Mouse (Mus musculus): ENCODE data around the gene Aqp1. TPM values are rescaled to one million over a fixed set of nuclear protein-coding genes. Genes with fewer than 3 reads are reported as not detected.

Gene Aqp1
- polyA plus RNA-seq, 1 experiment from 2014 or later: 711 TPM

- 15% methylated on average over 6 of the region's 6 CpGs for WGBS
- TF ChIP-seq EP300 (IDR thresholded peaks at IDR 0.05): no peak
- no peak for TF ChIP-seq CTCF (IDR thresholded peaks at IDR 0.05)
- H3K9me3 ChIP-seq (ENCODE audit: low read length): no peaks in the 10 kb centered on the region
- H3K27ac ChIP-seq (ENCODE audit: low read length): no peak overlapping the region
- H3K4me3 ChIP-seq (ENCODE audit: low read depth, low read length): no peak overlapping the region
- H3K4me2 ChIP-seq (replicated peaks; ENCODE audit: low read depth, low read length): no peak overlapping the region
- no peaks in the 10 kb centered on the region for H3K27me3 ChIP-seq (replicated peaks; ENCODE audit: insufficient read depth, low read length)
- H3K4me1 ChIP-seq (ENCODE audit: insufficient read depth, low read depth, low read length): peaks cover 26% of the 10 kb centered on the region
- H3K36me3 ChIP-seq (ENCODE audit: insufficient read depth, low read length): no peaks in the 10 kb centered on the region
- H3K9ac ChIP-seq (replicated peaks; ENCODE audit: low read depth): no peak overlapping the region
- ATAC-seq (peak; percentile 8; the same call in 1 of the 2 replicates), DNase-seq (ENCODE audit: low spot score) (no peak)
These were observed 21.4 kb downstream of the Aqp1 start for GRCm38 (mm10) chr6:55357636-55358031.

GRCm38 (mm10) chr6:55358731-55359143, 22.5 kb downstream of the Aqp1 start:
- Histone ChIP-seq H3K27ac (ENCODE audit: low read length) (no peak overlapping the region), H3K36me3 (ENCODE audit: insufficient read depth, low read length) (no peaks in the 10 kb centered on the region), H3K4me2 (replicated peaks; ENCODE audit: low read depth, low read length) (no peak overlapping the region), H3K27me3 (replicated peaks; ENCODE audit: insufficient read depth, low read length) (no peaks in the 10 kb centered on the region), H3K4me1 (ENCODE audit: insufficient read depth, low read depth, low read length) (peaks cover 26% of the 10 kb centered on the region), H3K4me3 (ENCODE audit: low read depth, low read length) (no peak overlapping the region), H3K9me3 (ENCODE audit: low read length) (no peaks in the 10 kb centered on the region), H3K9ac (replicated peaks; ENCODE audit: low read depth) (no peak overlapping the region)
- 20% methylated on average over 2 of the region's 2 CpGs for WGBS
- TF ChIP-seq EP300 (IDR thresholded peaks at IDR 0.05) (no peak), CTCF (IDR thresholded peaks at IDR 0.05) (peak; percentile 82)
- ATAC-seq (peak; percentile 29), DNase-seq (ENCODE audit: low spot score) (peak; percentile 77)

- Histone ChIP-seq H3K36me3 (ENCODE audit: insufficient read depth, low read length) (no peaks in the 10 kb centered on the region), H3K4me1 (ENCODE audit: insufficient read depth, low read depth, low read length) (peaks cover 5% of the 10 kb centered on the region), H3K9me3 (ENCODE audit: low read length) (no peaks in the 10 kb centered on the region), H3K27ac (ENCODE audit: low read length) (no peak overlapping the region), H3K27me3 (replicated peaks; ENCODE audit: insufficient read depth, low read length) (no peaks in the 10 kb centered on the region), H3K4me2 (replicated peaks; ENCODE audit: low read depth, low read length) (no peak overlapping the region), H3K4me3 (ENCODE audit: low read depth, low read length) (no peak overlapping the region), H3K9ac (replicated peaks; ENCODE audit: low read depth) (no peak overlapping the region)
- WGBS: 89% methylated on average over 1 of the region's 1 CpGs
- DNase-seq (ENCODE audit: low spot score) (no peak), ATAC-seq (no peak)
- no peak for TF ChIP-seq CTCF (IDR thresholded peaks at IDR 0.05)
- no peak for TF ChIP-seq EP300 (IDR thresholded peaks at IDR 0.05)
These were observed 26.4 kb downstream of the Aqp1 start for GRCm38 (mm10) chr6:55362663-55363062.

GRCm38 (mm10) chr6:55367126-55367525, 30.9 kb downstream of the Aqp1 start:
- no peak for ATAC-seq
- Histone ChIP-seq H3K4me3 (ENCODE audit: low read depth, low read length) (no peak overlapping the region), H3K9ac (replicated peaks; ENCODE audit: low read depth) (no peak overlapping the region), H3K4me1 (ENCODE audit: insufficient read depth, low read depth, low read length) (no peaks in the 10 kb centered on the region), H3K27ac (ENCODE audit: low read length) (no peak overlapping the region), H3K4me2 (replicated peaks; ENCODE audit: low read depth, low read length) (no peak overlapping the region), H3K9me3 (ENCODE audit: low read length) (no peaks in the 10 kb centered on the region), H3K36me3 (ENCODE audit: insufficient read depth, low read length) (no peaks in the 10 kb centered on the region), H3K27me3 (replicated peaks; ENCODE audit: insufficient read depth, low read length) (no peaks in the 10 kb centered on the region)
- TF ChIP-seq EP300 (IDR thresholded peaks at IDR 0.05): no peak
- no peak for TF ChIP-seq CTCF (IDR thresholded peaks at IDR 0.05)
- DNase-seq (ENCODE audit: low spot score): no peak

GRCm38 (mm10) chr6:55370831-55371230, 34.6 kb downstream of the Aqp1 start:
- no peak for TF ChIP-seq EP300 (IDR thresholded peaks at IDR 0.05)
- TF ChIP-seq CTCF (IDR thresholded peaks at IDR 0.05): no peak
- Histone ChIP-seq H3K27me3 (replicated peaks; ENCODE audit: insufficient read depth, low read length) (no peaks in the 10 kb centered on the region), H3K4me2 (replicated peaks; ENCODE audit: low read depth, low read length) (no peak overlapping the region), H3K9me3 (ENCODE audit: low read length) (no peaks in the 10 kb centered on the region), H3K27ac (ENCODE audit: low read length) (no peak overlapping the region), H3K4me1 (ENCODE audit: insufficient read depth, low read depth, low read length) (no peaks in the 10 kb centered on the region), H3K36me3 (ENCODE audit: insufficient read depth, low read length) (no peaks in the 10 kb centered on the region), H3K9ac (replicated peaks; ENCODE audit: low read depth) (no peak overlapping the region), H3K4me3 (ENCODE audit: low read depth, low read length) (no peak overlapping the region)
- DNase-seq (ENCODE audit: low spot score): no peak
- no peak for ATAC-seq
- 81% methylated on average over 6 of the region's 6 CpGs for WGBS

- Histone ChIP-seq H3K4me3 (ENCODE audit: low read depth, low read length) (no peak within 1 kb of the TSS), H3K36me3 (ENCODE audit: insufficient read depth, low read length) (no peaks in the 10 kb centered on the region), H3K27me3 (replicated peaks; ENCODE audit: insufficient read depth, low read length) (no peaks in the 10 kb centered on the region), H3K9ac (replicated peaks; ENCODE audit: low read depth) (no peak within 1 kb of the TSS), H3K27ac (ENCODE audit: low read length) (no peak within 1 kb of the TSS), H3K9me3 (ENCODE audit: low read length) (no peaks in the 10 kb centered on the region), H3K4me1 (ENCODE audit: insufficient read depth, low read depth, low read length) (no peaks in the 10 kb centered on the region), H3K4me2 (replicated peaks; ENCODE audit: low read depth, low read length) (no peak within 1 kb of the TSS)
- WGBS: 77% methylated on average over 6 of the region's 6 CpGs
- TF ChIP-seq EP300 (IDR thresholded peaks at IDR 0.05) (no peak), CTCF (IDR thresholded peaks at IDR 0.05) (no peak)
- ATAC-seq: no peak
- DNase-seq (ENCODE audit: low spot score): no peak
These were observed 39.8 kb downstream of the Aqp1 start, which contains the start of gene Ghrhr for GRCm38 (mm10) chr6:55376076-55376475. Ghrhr (plus strand) TSS chr6:55376295.

- Histone ChIP-seq H3K4me2 (replicated peaks; ENCODE audit: low read depth, low read length) (no peak overlapping the region), H3K9ac (replicated peaks; ENCODE audit: low read depth) (no peak overlapping the region), H3K27me3 (replicated peaks; ENCODE audit: insufficient read depth, low read length) (no peaks in the 10 kb centered on the region), H3K9me3 (ENCODE audit: low read length) (no peaks in the 10 kb centered on the region), H3K27ac (ENCODE audit: low read length) (no peak overlapping the region), H3K36me3 (ENCODE audit: insufficient read depth, low read length) (no peaks in the 10 kb centered on the region), H3K4me1 (ENCODE audit: insufficient read depth, low read depth, low read length) (no peaks in the 10 kb centered on the region), H3K4me3 (ENCODE audit: low read depth, low read length) (no peak overlapping the region)
- DNase-seq (ENCODE audit: low spot score) (peak; percentile 22), ATAC-seq (no peak)
- 55% methylated on average over 5 of the region's 5 CpGs for WGBS
- no peak for TF ChIP-seq CTCF (IDR thresholded peaks at IDR 0.05)
These were observed 40.3 kb downstream of the Aqp1 start for GRCm38 (mm10) chr6:55376511-55376910.

All from lung, postnatal 0 days (tissue).